Mouse (Mus musculus): ENCODE data around the gene Sptbn1.

- TF ChIP-seq CTCF (IDR thresholded peaks at IDR 0.05; ENCODE audit: low read depth) (no peak), EP300 (IDR thresholded peaks at IDR 0.05; ENCODE audit: low read depth) (no peak)
These were observed 157.3 kb downstream of the Sptbn1 start for GRCm38 (mm10) chr11:30110634-30111033.
